Mouse (Mus musculus) limb, embryonic 11.5 days (tissue): ENCODE results near the gene Mrgprb2. TPM values are rescaled to one million over a fixed set of nuclear protein-coding genes. Genes with fewer than 3 reads are reported as not detected.

Experiments
- ATAC-seq: fragments of 200-750 bp; cut with Nextera tagmentation; 2 replicates; pipeline ENCODE4 v1.8.0; 2017; ENCODE audit warnings: low read depth; ENCODE audit not compliant: insufficient number of reproducible peaks, low FRiP score, low TSS enrichment
- DNase-seq: peaks from one replicate; pipeline ENCODE4 v3.0.0-alpha.2; 2015; ENCODE audit warnings: low spot score
- H3K27ac ChIP-seq: fragments of 300-500 bp; sonication (generic); replicated peaks from 2 replicates; pipeline ENCODE4 v1.5.1; 2014; ENCODE audit warnings: low read depth, mild to moderate bottlenecking, low read length
- H3K27me3 ChIP-seq: fragments of 300-500 bp; sonication (generic); 2 replicates; pipeline ENCODE4 v1.6.1; 2014; ENCODE audit warnings: mild to moderate bottlenecking, low read length, mixed read lengths; ENCODE audit not compliant: control insufficient read depth, insufficient read depth
- H3K36me3 ChIP-seq: fragments of 300-500 bp; sonication (generic); 2 replicates; pipeline ENCODE4 v1.6.1; 2014; ENCODE audit warnings: mild to moderate bottlenecking, low read length, moderate library complexity, mixed read lengths; ENCODE audit not compliant: control insufficient read depth, insufficient read depth
- H3K4me1 ChIP-seq: fragments of 300-500 bp; sonication (generic); 2 replicates; pipeline ENCODE4 v1.6.1; 2014; ENCODE audit warnings: low read length, mixed read lengths; ENCODE audit not compliant: control insufficient read depth, insufficient read depth
- H3K4me2 ChIP-seq: fragments of 300-500 bp; sonication (generic); 2 replicates; pipeline ENCODE4 v1.6.1; 2014; ENCODE audit warnings: low read depth, mild to moderate bottlenecking, moderate library complexity; ENCODE audit not compliant: severe bottlenecking
- H3K4me3 ChIP-seq: fragments of 300-500 bp; sonication (generic); 2 replicates; pipeline ENCODE4 v1.5.1; 2014; ENCODE audit warnings: low read depth, low read length
- H3K9ac ChIP-seq: fragments of 300-500 bp; sonication (generic); 2 replicates; pipeline ENCODE4 v1.6.1; 2014; ENCODE audit warnings: mild to moderate bottlenecking, low read length
- H3K9me3 ChIP-seq: fragments of 300-500 bp; sonication (generic); 2 replicates; pipeline ENCODE4 v1.6.1; 2016; ENCODE audit warnings: low read length; ENCODE audit not compliant: control insufficient read depth
- polyA plus RNA-seq: library from polyadenylated mRNA; unstranded; fragments of >200 nt; fragmentation: Nextera tagmentation; extraction: Ambion mirVana; gene quantifications from 2 replicates; pipeline ENCODE4 v1.2.1, GENCODE M21; 2014

The Mrgprb2 gene
- not detected in 2 replicates for polyA plus RNA-seq

DNA sequence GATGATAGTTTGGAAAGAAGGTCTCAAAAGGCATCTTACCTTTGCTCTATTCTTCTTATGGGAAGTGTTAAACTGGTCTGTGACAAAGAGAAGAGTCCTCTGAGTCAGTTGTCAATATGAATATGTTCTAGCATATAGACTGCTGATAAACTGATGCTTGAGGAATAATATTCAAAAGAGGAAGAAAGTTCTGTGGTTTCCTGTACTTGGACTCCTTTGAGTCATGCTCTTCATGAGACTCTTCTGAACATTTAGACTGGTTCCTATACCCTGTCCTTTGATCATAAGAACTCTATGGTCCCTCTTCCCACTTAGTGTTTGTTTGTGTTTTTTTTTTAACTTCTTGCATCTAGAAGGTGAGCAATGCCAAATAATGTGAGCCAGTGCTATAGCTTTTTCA is at the start of gene Mrgprb2:
Gene Mrgprb2 (minus strand): TSS at position 101 of the 400 bp plus-strand sequence.
- Histone ChIP-seq H3K9me3 (no peaks in the 10 kb centered on the region), H3K36me3 (no peaks in the 10 kb centered on the region), H3K27me3 (no peaks in the 10 kb centered on the region), H3K4me3 (no peak within 1 kb of the TSS), H3K4me2 (no peak within 1 kb of the TSS), H3K27ac (no peak within 1 kb of the TSS), H3K9ac (no peak within 1 kb of the TSS), H3K4me1 (no peaks in the 10 kb centered on the region)
- DNase-seq (no peak), ATAC-seq (no peak)

Other genes with a start within 250 kb of the Mrgprb2 start
- not detected in 2 replicates for gene Mrgprb8, start 169.6 kb downstream of the Mrgprb2 start, polyA plus RNA-seq
- not detected in 2 replicates for gene Mrgprb1, start 101.7 kb downstream of the Mrgprb2 start, polyA plus RNA-seq
- gene Mrgprx2, start 58.8 kb downstream of the Mrgprb2 start, polyA plus RNA-seq: not detected in 2 replicates
- not detected in 2 replicates for gene Mrgprb3, start 85.7 kb upstream of the Mrgprb2 start, polyA plus RNA-seq
- gene Zdhhc13, start 230.9 kb upstream of the Mrgprb2 start, polyA plus RNA-seq: 28.7 and 30.3 TPM in 2 replicates